Mouse (Mus musculus): ENCODE results near the gene Utp18. TPM values are rescaled to one million over a fixed set of nuclear protein-coding genes. Genes with fewer than 3 reads are reported as not detected.
A peak's percentile ranks its signal among the peaks of the same experiment; 100 is the strongest.

Gene Utp18
- polyA plus RNA-seq, 1 experiment from 2014 or later: 13.3 TPM

- Histone ChIP-seq H3K27ac (replicated peaks) (no peak overlapping the region), H3K4me2 (peak overlapping the region; percentile 91), H3K9me3 (replicated peaks) (no peaks in the 10 kb centered on the region), H3K4me3 (replicated peaks) (peak overlapping the region; percentile 98), H3K4me1 (replicated peaks) (peaks cover 34% of the 10 kb centered on the region), H3K9ac (0 out of 2 replicates have a peak overlapping the region, but pooled peaks have one; percentile 85), H3K27me3 (no peaks in the 10 kb centered on the region), H3K36me3 (replicated peaks) (peaks cover 25% of the 10 kb centered on the region)
- ATAC-seq (ENCODE audit: insufficient read depth): no peak
- 86% methylated on average over 4 of the region's 4 CpGs for WGBS (ENCODE audit: insufficient replicate concordance)
Measured at GRCm38 (mm10) chr11:93884068-93884467, 1.5 kb downstream of the Utp18 start.

GRCm38 (mm10) chr11:93862638-93863037 lies 22.9 kb downstream of the Utp18 start:
- Histone ChIP-seq H3K36me3 (replicated peaks) (peaks cover 41% of the 10 kb centered on the region), H3K9ac (no peak overlapping the region), H3K4me1 (replicated peaks) (no peaks in the 10 kb centered on the region), H3K4me3 (replicated peaks) (no peak overlapping the region), H3K9me3 (replicated peaks) (no peaks in the 10 kb centered on the region), H3K27me3 (no peaks in the 10 kb centered on the region), H3K27ac (replicated peaks) (no peak overlapping the region), H3K4me2 (no peak overlapping the region)
- ATAC-seq (ENCODE audit: insufficient read depth): no peak
- 60% methylated on average over 1 of the region's 1 CpGs for WGBS (ENCODE audit: insufficient replicate concordance)

- H3K9me3 ChIP-seq (replicated peaks): no peaks in the 10 kb centered on the region
- 80% methylated on average over 4 of the region's 4 CpGs for WGBS (ENCODE audit: insufficient replicate concordance)
- no peaks in the 10 kb centered on the region for H3K4me1 ChIP-seq (replicated peaks)
- H3K4me3 ChIP-seq (replicated peaks): no peak overlapping the region
- peaks cover 38% of the 10 kb centered on the region for H3K36me3 ChIP-seq (replicated peaks)
- no peak overlapping the region for H3K4me2 ChIP-seq
- H3K27me3 ChIP-seq: no peaks in the 10 kb centered on the region
- H3K9ac ChIP-seq: no peak overlapping the region
- no peak overlapping the region for H3K27ac ChIP-seq (replicated peaks)
- no peak for ATAC-seq (ENCODE audit: insufficient read depth)
Measured at GRCm38 (mm10) chr11:93862045-93862623, 23.4 kb downstream of the Utp18 start.

GRCm38 (mm10) chr11:93861193-93861592 lies 24.4 kb downstream of the Utp18 start:
- no peak overlapping the region for H3K27ac ChIP-seq (replicated peaks)
- H3K4me3 ChIP-seq (replicated peaks): no peak overlapping the region
- no peaks in the 10 kb centered on the region for H3K27me3 ChIP-seq
- 74% methylated on average over 2 of the region's 2 CpGs for WGBS (ENCODE audit: insufficient replicate concordance)
- H3K4me2 ChIP-seq: no peak overlapping the region
- H3K9me3 ChIP-seq (replicated peaks): no peaks in the 10 kb centered on the region
- H3K9ac ChIP-seq: no peak overlapping the region
- no peak for ATAC-seq (ENCODE audit: insufficient read depth)
- peaks cover 28% of the 10 kb centered on the region for H3K36me3 ChIP-seq (replicated peaks)
- no peaks in the 10 kb centered on the region for H3K4me1 ChIP-seq (replicated peaks)

GRCm38 (mm10) chr11:93860540-93861172 lies 24.9 kb downstream of the Utp18 start:
- Histone ChIP-seq H3K4me1 (replicated peaks) (no peaks in the 10 kb centered on the region), H3K9ac (no peak overlapping the region), H3K9me3 (replicated peaks) (no peaks in the 10 kb centered on the region), H3K4me2 (no peak overlapping the region), H3K27ac (replicated peaks) (no peak overlapping the region), H3K27me3 (no peaks in the 10 kb centered on the region), H3K36me3 (replicated peaks) (peaks cover 24% of the 10 kb centered on the region), H3K4me3 (replicated peaks) (no peak overlapping the region)
- 83% methylated on average over 1 of the region's 1 CpGs for WGBS (ENCODE audit: insufficient replicate concordance)
- no peak for ATAC-seq (ENCODE audit: insufficient read depth)

GRCm38 (mm10) chr11:93856284-93856955 lies 29.1 kb downstream of the Utp18 start:
- no peak for ATAC-seq (ENCODE audit: insufficient read depth)
- Histone ChIP-seq H3K4me2 (no peak overlapping the region), H3K27me3 (no peaks in the 10 kb centered on the region), H3K27ac (replicated peaks) (no peak overlapping the region), H3K36me3 (replicated peaks) (no peaks in the 10 kb centered on the region), H3K9ac (no peak overlapping the region), H3K4me3 (replicated peaks) (no peak overlapping the region), H3K9me3 (replicated peaks) (no peaks in the 10 kb centered on the region), H3K4me1 (replicated peaks) (no peaks in the 10 kb centered on the region)
- 2% methylated on average over 6 of the region's 6 CpGs for WGBS (ENCODE audit: insufficient replicate concordance)

GRCm38 (mm10) chr11:93852546-93852945 lies 33.0 kb downstream of the Utp18 start:
- 51% methylated on average over 3 of the region's 3 CpGs for WGBS (ENCODE audit: insufficient replicate concordance)
- Histone ChIP-seq H3K4me1 (replicated peaks) (no peaks in the 10 kb centered on the region), H3K9me3 (replicated peaks) (no peaks in the 10 kb centered on the region), H3K4me2 (no peak overlapping the region), H3K36me3 (replicated peaks) (no peaks in the 10 kb centered on the region), H3K27ac (replicated peaks) (no peak overlapping the region), H3K27me3 (no peaks in the 10 kb centered on the region), H3K4me3 (replicated peaks) (no peak overlapping the region), H3K9ac (no peak overlapping the region)
- no peak for ATAC-seq (ENCODE audit: insufficient read depth)

- Histone ChIP-seq H3K4me1 (replicated peaks) (no peaks in the 10 kb centered on the region), H3K4me2 (no peak overlapping the region), H3K27ac (replicated peaks) (no peak overlapping the region), H3K36me3 (replicated peaks) (no peaks in the 10 kb centered on the region), H3K9ac (no peak overlapping the region), H3K4me3 (replicated peaks) (no peak overlapping the region), H3K9me3 (replicated peaks) (no peaks in the 10 kb centered on the region), H3K27me3 (no peaks in the 10 kb centered on the region)
- no peak for ATAC-seq (ENCODE audit: insufficient read depth)
- 52% methylated on average over 2 of the region's 2 CpGs for WGBS (ENCODE audit: insufficient replicate concordance)
Measured at GRCm38 (mm10) chr11:93847342-93847741, 38.2 kb downstream of the Utp18 start.

- ATAC-seq (ENCODE audit: insufficient read depth): no peak
- Histone ChIP-seq H3K4me2 (no peak overlapping the region), H3K9me3 (replicated peaks) (no peaks in the 10 kb centered on the region), H3K9ac (no peak overlapping the region), H3K4me3 (replicated peaks) (no peak overlapping the region), H3K27me3 (no peaks in the 10 kb centered on the region), H3K27ac (replicated peaks) (no peak overlapping the region), H3K4me1 (replicated peaks) (no peaks in the 10 kb centered on the region), H3K36me3 (replicated peaks) (no peaks in the 10 kb centered on the region)
- 5% methylated on average over 2 of the region's 2 CpGs for WGBS (ENCODE audit: insufficient replicate concordance)
Measured at GRCm38 (mm10) chr11:93835800-93836199, 49.8 kb downstream of the Utp18 start.

- H3K36me3 ChIP-seq (replicated peaks): no peaks in the 10 kb centered on the region
- H3K27me3 ChIP-seq: no peaks in the 10 kb centered on the region
- no peak overlapping the region for H3K4me3 ChIP-seq (replicated peaks)
- no peaks in the 10 kb centered on the region for H3K9me3 ChIP-seq (replicated peaks)
- no peak overlapping the region for H3K27ac ChIP-seq (replicated peaks)
- no peak overlapping the region for H3K9ac ChIP-seq
- no peak for ATAC-seq (ENCODE audit: insufficient read depth)
- H3K4me1 ChIP-seq (replicated peaks): no peaks in the 10 kb centered on the region
- 86% methylated on average over 8 of the region's 8 CpGs for WGBS (ENCODE audit: insufficient replicate concordance)
- no peak overlapping the region for H3K4me2 ChIP-seq
Measured at GRCm38 (mm10) chr11:93829971-93830370, 55.6 kb downstream of the Utp18 start.

GRCm38 (mm10) chr11:93829327-93829679 lies 56.3 kb downstream of the Utp18 start:
- no peak overlapping the region for H3K4me3 ChIP-seq (replicated peaks)
- WGBS (ENCODE audit: insufficient replicate concordance): 68% methylated on average over 6 of the region's 6 CpGs

More at GRCm38 (mm10) chr11:93829327-93829679, 56.3 kb downstream of the Utp18 start:
- no peaks in the 10 kb centered on the region for H3K27me3 ChIP-seq
- no peak overlapping the region for H3K9ac ChIP-seq
- H3K36me3 ChIP-seq (replicated peaks): no peaks in the 10 kb centered on the region
- H3K4me1 ChIP-seq (replicated peaks): no peaks in the 10 kb centered on the region
- no peaks in the 10 kb centered on the region for H3K9me3 ChIP-seq (replicated peaks)
- H3K27ac ChIP-seq (replicated peaks): no peak overlapping the region
- no peak overlapping the region for H3K4me2 ChIP-seq
- no peak for ATAC-seq (ENCODE audit: insufficient read depth)

Data from liver, embryonic 15.5 days (tissue).